Mouse (Mus musculus) heart, adult 18-20 months (tissue): ENCODE data around the gene Nop16. TPM values are rescaled to one million over a fixed set of nuclear protein-coding genes. Genes with fewer than 3 reads are reported as not detected.

Experiments
- DNase-seq, 2 experiments: peaks; one replicate each; pipeline ENCODE4 v3.0.0; 2021 to 2022; ENCODE audit warnings: mixed read lengths in 1 of 2
- total RNA-seq, 2 experiments: library from RNA; stranded (reverse); gene quantifications; 2 replicates each; pipeline ENCODE4 v1.2.3; 2021

The Nop16 gene
- total RNA-seq, 2 experiments from 2014 or later = 13.7 to 16.4 TPM

GRCm38 (mm10) chr13:54596870-54597269, 7.0 kb upstream of the Nop16 start:
- no peak for DNase-seq

- DNase-seq = peak; percentile 41 to 57
These were observed 6.3 kb upstream of the Nop16 start for GRCm38 (mm10) chr13:54596107-54596690.

- no peak for DNase-seq
These were observed 3.7 kb upstream of the Nop16 start for GRCm38 (mm10) chr13:54593617-54594016.

GRCm38 (mm10) chr13:54591776-54592356, 2.0 kb upstream of the Nop16 start:
- no peak for DNase-seq

DNA sequence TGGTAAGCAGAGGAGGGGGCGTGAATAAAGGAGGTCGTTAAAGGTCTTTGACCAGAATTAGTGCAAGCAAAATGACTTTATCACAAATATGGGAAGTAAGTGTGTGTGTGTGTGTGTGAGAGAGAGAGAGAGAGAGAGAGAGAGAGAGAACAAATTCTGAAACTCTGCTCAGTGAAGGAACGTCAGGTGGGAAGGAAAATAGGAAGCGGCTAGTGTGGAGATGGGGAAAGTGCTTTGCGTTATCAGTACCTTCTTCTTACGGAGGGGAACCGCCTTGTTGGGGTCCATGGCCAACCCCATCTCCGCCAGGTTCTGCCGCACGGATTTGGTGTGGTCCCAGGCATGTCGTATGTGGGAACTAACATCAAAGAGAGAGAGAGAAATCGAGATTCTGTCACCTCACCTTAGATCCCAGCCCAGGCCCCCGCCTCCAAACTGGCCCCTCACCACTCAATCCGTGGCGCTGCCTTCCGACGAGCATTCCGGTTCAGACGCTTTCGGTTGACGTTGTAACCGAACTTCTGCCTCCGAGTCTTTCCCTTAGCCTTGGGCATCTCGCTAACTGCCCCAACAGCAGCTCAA, 385 bp downstream of the Nop16 start:
- DNase-seq = no peak

GRCm38 (mm10) chr13:54585831-54586230, 4.1 kb downstream of the Nop16 start:
- no peak for DNase-seq

DNA sequence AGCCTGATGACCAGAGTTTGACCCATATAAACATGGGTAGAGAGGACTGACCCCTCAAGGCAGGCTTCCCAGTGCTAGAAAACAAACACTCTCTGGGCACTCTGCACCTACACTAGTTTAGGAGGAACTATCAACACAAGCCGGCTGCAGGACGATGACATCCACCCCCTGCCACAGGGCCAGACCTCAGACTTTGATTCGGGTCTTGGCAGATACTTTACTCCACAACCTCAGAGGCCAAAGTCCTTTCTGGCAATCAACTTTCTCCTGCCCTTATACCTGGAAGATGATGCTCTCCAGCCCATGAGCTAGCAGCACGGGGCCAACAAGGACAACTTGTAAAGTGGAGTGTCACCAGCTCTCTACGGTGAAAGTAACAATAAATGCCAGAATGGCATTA, 7.0 kb downstream of the Nop16 start:
- DNase-seq = no peak

GRCm38 (mm10) chr13:54582126-54582525, 7.8 kb downstream of the Nop16 start:
- DNase-seq = no peak

GRCm38 (mm10) chr13:54581385-54581784, 8.5 kb downstream of the Nop16 start:
- DNase-seq = no peak

DNA sequence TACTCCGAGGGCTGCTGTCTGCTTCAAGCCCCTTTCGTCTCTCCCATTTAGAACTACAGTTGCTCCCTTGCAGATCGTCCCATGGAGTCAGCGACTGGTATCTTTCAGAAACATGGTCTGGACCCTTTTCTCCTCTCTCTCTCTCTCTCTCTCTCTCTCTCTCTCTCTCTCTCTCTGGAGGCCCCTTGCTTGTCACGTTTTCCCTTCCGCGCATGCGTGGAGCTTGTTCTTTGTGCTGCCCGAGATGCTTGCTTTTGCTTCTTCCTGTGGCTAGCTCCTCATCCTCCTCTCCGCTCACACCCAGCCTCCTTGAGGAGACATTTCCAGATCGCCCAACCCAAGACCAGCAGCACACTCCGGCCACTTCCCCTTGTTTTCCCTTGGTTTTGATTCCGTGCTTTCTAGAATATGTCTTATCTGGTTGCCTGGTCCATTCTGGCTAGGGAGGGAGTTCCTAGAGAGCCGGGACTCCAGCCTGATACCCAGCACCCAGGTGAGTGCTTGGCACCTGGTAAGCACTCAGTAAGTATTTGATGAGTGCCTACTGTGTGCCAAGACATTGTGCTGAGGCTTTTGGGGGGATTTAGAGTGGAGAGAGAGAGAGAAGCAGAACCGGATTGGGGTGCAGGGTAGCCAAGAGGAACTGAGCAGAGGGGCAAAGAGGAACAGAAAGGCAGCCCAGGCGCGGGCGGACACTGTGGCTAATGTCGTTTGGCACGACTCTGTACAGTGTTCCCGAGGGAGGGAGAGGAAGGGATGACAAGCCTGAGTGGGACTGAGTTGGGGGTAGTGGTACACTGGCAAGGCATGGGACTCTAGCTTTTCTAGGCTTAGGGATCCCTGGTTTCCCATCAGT, 12.0 kb downstream of the Nop16 start:
- DNase-seq = peak in 1 of 2 experiments; percentile 63

DNA sequence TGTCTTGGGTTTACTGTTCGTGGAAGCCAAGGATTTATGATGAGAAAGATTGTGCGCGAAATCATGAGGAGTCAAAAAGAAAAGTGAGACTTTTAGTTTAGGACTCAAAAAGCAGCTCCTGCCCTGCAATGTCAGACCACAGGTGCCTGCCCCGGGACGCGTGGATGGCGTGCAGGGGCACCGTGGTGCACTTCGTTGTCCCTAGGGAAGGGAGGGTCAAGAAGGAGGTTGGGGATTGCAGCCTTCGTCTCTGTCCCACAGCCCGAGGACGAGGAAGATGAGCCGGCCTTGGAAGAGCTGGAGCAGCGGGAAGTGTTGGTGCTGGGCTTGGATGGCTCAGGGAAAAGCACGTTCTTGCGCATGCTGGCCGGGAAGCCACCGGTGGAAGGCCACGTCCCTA, 14.4 kb downstream of the Nop16 start:
- no peak for DNase-seq

DNA sequence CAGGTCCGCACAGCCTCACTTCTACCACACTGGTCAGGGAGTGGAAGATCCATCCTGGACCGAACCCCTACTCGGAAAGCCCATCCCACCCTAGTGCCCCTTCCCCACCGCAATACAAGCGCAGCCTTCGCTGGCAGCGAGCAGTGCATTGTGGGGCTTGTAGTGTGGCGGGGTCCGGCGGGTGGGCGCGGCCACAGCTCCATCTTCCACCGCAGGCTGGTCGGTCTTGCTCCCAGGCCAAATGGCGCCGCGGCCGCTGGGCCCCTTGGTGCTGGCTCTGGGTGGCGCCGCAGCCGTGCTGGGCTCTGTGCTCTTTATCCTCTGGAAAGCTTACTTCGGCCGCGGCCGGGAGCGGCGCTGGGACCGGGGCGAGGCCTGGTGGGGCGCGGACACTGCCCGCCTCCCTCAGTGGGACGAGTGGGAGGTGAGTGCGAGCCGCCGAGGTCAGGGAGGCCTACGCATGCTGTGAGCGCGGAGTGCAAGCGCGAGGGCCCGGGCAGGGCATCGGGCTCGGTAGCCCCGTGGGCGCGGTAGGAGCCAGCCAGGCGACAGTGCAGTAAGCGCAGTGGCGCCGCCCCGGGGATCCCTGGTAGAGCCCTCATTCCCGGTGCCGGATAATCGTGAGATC, 14.9 kb downstream of the Nop16 start, which contains the start of gene Arl10:
Gene Arl10, plus strand, starts transcription at position 162 of the 628 bp plus-strand sequence.
- DNase-seq = peak; percentile 85 to 87

DNA sequence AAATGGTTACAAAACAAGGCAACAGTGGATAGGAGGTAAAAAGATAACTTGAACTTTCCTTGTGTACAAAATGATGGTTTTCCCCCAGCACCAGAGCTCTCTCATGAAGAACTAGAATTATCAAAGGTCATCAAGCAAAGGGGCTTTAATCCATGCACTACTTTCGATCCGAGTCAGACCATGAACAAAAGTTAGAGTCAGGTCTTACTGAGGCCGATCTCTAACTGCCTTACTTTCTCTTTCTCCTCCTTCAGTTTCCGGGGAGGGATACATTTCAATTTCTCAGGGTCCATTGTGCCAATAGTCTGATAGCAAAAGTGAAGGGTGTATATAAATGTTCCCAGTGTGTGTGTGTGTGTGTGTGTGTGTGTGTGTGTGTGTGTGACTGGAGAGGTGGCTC, 17.3 kb downstream of the Nop16 start:
- no peak for DNase-seq

- DNase-seq = no peak
These were observed 18.3 kb downstream of the Nop16 start for GRCm38 (mm10) chr13:54571637-54572036.

DNA sequence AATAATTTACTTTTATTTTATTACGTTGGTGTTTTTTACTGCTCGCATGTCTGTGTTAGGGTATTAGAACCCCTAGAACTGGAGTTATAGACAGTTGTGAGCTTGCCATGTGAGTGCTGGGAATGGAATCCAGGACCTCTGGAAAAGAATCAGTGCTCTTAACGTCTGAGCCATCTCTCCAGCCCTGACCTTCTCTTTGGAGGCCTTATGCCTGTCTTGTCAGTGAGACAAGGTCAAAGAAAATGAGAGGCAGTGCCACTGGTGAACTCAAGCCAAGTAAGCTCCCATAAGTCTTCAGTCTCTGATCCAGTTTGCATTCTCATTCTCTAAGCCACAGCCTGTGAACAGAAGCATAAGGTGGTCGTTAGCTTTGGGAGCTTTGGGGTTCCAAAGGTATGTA, 19.2 kb downstream of the Nop16 start:
- DNase-seq = no peak

DNA sequence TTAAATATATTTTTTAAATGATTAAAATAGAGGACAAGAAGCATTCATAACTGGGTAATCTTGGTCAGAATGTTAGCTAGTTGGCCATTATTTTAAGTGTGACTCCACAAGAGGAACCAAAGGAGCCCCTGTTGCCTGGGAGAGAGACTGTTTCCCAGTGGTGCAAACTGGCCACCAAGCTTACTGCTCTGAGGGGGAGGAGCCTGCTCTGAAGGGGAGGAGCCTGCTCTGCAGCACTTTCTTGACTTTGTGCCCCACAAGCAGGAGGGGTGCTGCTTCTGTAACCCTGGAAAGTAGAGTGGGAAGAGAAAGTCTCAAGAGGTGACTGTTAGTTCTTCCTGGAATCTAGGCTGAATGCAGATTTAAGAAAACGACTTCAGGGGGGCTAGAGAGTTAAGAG, 20.6 kb downstream of the Nop16 start:
- DNase-seq = no peak

- no peak for DNase-seq
These were observed 21.5 kb downstream of the Nop16 start for GRCm38 (mm10) chr13:54568380-54568779.

DNA sequence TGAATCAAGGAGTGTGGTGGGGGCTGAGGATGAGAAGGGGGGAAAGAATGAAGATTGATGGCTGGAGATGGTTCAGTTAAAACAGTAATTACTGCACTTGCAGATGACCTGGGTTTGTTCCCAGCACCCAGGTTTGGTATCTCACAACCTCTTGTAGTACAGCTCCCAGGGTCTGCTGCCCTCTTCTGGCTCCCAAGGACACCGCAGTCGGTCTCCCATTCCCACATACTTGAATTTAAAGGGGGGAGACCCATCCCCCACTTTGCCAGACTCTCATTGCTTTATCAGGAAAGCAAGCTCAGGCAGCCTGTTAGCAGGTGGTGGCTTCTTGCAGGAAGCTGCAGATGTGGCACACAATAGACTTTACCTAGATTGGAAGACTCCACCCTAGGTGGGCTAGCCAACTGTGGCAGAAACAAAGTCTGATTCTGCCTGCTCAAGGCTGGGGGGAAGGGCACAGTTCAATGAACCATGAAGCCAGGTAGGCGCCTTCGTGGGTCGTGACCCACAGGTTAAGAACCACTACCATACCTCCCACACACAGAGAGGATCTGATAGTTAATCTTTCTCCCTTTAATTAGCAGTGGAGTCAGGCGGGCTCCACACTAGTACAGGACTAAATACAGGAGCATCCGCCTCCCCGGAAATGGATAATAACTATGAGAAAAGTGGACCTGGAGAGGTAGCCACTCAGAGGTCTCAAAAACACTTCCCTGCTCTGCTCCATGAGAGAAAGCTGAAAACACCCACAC, 24.1 kb downstream of the Nop16 start:
- DNase-seq = peak in 1 of 2 experiments; percentile 62

GRCm38 (mm10) chr13:54565201-54565581, 24.7 kb downstream of the Nop16 start, which contains the start of gene 4833439L19Rik:
TSS of gene 4833439L19Rik (minus strand) at chr13:54565435.
- peak; percentile 95 to 99 for DNase-seq

DNA sequence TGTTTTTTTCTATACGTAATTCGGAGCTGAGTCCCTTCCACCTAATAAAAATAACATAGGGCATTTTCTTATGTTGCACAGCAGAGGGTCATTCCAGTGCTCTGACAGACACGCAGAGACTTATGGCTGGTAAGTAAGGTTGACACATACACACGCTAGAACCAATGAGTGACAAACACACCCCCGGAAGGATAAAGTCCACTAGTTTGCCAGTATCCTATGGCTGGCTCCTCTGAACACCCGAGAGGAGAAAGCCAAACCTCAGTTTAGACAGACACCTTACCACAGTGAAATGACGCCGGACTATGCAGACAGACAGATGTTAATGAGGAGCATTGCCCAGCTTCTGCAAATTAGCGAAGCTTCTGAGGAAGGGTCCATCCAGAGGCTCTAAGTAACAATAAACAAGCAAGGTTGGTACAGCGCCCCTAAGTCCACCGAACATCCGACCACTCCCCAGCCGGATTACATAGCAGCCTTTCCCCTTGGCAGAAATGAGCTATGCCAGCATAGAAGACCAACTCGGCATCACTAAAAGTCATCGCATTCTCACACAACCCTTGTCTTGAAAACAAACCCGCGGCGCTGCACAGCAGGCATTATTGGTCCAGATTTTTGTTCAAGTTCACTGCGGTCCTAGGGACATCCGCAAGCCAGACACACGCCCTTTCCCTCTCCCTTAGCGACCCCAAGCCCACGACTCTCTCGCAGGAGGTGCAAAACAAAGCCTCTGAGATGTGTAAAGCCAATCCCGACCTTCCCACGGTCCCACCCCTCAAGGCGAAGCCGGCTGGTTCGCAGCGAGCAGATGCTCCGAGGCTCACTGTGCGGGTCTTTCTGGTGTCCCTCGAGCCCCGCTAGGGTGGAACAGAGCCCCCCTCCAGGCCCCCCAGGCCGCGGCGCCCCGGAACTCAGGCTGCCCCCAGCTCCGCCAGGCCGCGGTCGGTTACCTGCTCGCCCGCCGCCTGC, 25.4 kb downstream of the Nop16 start:
- no peak for DNase-seq
